Mouse (Mus musculus) layer of hippocampus, adult 2 months (tissue): ENCODE results near the gene Wscd2. TPM values are rescaled to one million over a fixed set of nuclear protein-coding genes. Genes with fewer than 3 reads are reported as not detected.

Experiments
- DNase-seq, 2 experiments: peaks; one replicate each; pipeline ENCODE4 v3.0.0; 2022; ENCODE audit warnings: low spot score in 2 of 2
- H3K27ac ChIP-seq: fragments of 200-600 bp; 2 replicates; pipeline ENCODE4 v1.8.1; 2022
- H3K4me3 ChIP-seq: fragments of 200-600 bp; 2 replicates; pipeline ENCODE4 v1.8.1; 2022; ENCODE audit warnings: mild to moderate bottlenecking
- CTCF ChIP-seq: fragments of 200-600 bp; conservative IDR thresholded peaks from 2 replicates; pipeline ENCODE4 v1.8.1; 2022; ENCODE audit warnings: antibody characterized with exemption, mild to moderate bottlenecking, moderate library complexity
- total RNA-seq, 2 experiments: library from RNA; stranded (reverse); gene quantifications; 2 replicates each; pipeline ENCODE4 v1.2.3; 2021

Wscd2 gene
- total RNA-seq, 2 experiments from 2014 or later, result 85.0 to 89.1 TPM

GRCm38 (mm10) chr5:113603471-113603870 is 113.3 kb downstream of the Wscd2 start:
- Histone ChIP-seq H3K27ac (no peak overlapping the region), H3K4me3 (no peak overlapping the region)
- DNase-seq, result no peak
- TF ChIP-seq CTCF, result no peak

- DNase-seq, result no peak
- no peak for TF ChIP-seq CTCF
- no peak overlapping the region for H3K4me3 ChIP-seq
- H3K27ac ChIP-seq, result no peak overlapping the region
Observed at GRCm38 (mm10) chr5:113604758-113605157, 114.6 kb downstream of the Wscd2 start.

GRCm38 (mm10) chr5:113606121-113606520 is 116.0 kb downstream of the Wscd2 start:
- no peak overlapping the region for H3K27ac ChIP-seq
- no peak overlapping the region for H3K4me3 ChIP-seq
- TF ChIP-seq CTCF, result no peak
- DNase-seq, result no peak

DNA sequence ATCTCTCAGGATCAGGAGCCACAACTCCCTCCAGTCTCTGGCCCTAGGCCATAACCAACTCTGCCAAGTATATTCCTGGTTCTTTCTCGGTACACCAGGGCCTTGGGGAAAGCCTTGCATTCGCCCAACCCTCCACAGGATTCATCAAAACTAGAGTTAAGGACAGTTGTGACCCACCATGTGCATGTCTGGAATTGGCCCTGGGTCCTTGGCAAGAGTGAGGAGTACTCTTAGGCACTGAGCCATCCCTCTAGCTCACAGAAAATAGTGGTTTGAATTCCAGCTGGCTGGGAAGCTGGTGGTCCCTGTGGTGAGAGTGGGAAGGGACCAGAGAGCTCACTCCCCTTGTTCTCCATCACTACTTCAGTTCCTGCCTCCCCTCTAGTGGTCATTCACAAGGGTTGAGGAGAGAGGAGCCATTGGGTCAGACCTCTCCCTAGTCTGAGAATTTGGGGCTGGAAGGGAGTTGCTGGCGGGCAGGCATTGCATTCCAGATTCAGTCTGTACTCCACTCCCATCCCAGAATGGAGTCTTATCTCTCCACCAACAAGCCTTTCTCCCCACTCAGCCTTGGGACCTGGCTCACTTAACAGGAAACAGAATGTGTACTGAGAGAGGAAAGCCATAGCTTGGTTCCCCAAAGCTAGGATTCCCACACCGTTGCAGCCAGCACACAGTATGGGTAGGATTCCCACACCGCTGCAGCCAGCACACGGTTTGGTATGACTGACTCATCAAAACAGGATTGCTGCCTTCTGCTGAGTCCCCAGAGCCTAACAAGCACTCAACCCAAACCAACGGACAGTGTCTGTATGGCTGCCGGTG is 117.0 kb downstream of the Wscd2 start:
- DNase-seq, result no peak
- Histone ChIP-seq H3K27ac (peak overlapping the region; percentile 46; the same call in 1 of the 2 replicates), H3K4me3 (no peak overlapping the region)
- TF ChIP-seq CTCF, result 0 out of 2 replicates have a peak, but pooled peaks have one; percentile 6

DNA sequence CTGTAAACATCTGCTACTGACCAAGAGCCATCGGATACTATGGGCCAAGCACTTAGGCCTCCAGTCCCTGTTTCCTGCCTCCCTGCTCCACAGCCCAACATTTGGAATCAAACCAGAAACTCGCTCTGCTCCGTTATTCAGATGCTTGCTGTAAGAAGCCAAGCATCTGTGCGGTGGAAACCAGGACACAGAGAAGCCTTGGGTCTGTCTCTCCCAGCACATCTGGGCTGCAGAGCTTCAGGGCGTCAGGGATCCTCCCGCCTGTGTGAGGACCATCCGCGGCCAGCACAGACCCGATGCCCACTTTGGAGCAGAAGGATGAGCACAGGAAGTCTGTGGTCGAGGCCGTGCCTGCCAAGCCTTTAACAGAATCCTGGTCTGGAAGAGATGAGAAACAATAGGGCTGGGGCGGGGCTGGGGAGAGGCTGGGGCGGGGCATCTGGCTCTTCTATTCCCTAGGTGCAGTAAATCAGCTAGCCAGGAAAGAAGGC is 117.9 kb downstream of the Wscd2 start:
- H3K27ac ChIP-seq, result peak overlapping the region; percentile 46; the same call in 1 of the 2 replicates
- H3K4me3 ChIP-seq, result no peak overlapping the region
- TF ChIP-seq CTCF, result no peak
- DNase-seq, result no peak

- no peak for DNase-seq
- Histone ChIP-seq H3K4me3 (no peak overlapping the region), H3K27ac (no peak overlapping the region)
- TF ChIP-seq CTCF, result no peak
Observed at GRCm38 (mm10) chr5:113608511-113608910, 118.4 kb downstream of the Wscd2 start.

- Histone ChIP-seq H3K27ac (no peak overlapping the region), H3K4me3 (no peak overlapping the region)
- TF ChIP-seq CTCF, result no peak
- no peak for DNase-seq
Observed at GRCm38 (mm10) chr5:113609891-113610290, 119.8 kb downstream of the Wscd2 start.

- Histone ChIP-seq H3K4me3 (no peak overlapping the region), H3K27ac (no peak overlapping the region)
- TF ChIP-seq CTCF, result no peak
- DNase-seq, result no peak
Observed at GRCm38 (mm10) chr5:113610490-113610889, 120.4 kb downstream of the Wscd2 start.

DNA sequence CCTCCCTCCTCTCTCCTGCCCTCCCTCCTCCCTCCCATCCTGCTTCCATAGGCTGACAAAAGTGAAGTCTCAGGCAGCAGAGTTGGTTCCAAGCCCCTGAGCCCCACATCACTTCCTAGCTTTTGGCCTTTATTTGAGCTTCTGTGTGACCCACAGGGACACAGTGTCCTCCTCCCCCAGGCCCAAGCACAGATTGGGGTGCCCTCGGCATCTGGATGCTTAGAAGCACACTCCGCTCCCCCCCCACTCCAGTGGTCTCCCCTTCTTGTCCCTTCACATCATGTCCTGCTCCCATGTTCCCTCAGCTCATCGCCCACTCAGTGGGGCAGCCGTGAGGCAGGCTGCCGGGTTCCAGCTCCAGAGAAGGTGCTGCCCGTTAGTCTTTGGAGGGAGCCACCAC is 121.0 kb downstream of the Wscd2 start:
- no peak for TF ChIP-seq CTCF
- no peak for DNase-seq
- H3K27ac ChIP-seq, result no peak overlapping the region
- no peak overlapping the region for H3K4me3 ChIP-seq

DNA sequence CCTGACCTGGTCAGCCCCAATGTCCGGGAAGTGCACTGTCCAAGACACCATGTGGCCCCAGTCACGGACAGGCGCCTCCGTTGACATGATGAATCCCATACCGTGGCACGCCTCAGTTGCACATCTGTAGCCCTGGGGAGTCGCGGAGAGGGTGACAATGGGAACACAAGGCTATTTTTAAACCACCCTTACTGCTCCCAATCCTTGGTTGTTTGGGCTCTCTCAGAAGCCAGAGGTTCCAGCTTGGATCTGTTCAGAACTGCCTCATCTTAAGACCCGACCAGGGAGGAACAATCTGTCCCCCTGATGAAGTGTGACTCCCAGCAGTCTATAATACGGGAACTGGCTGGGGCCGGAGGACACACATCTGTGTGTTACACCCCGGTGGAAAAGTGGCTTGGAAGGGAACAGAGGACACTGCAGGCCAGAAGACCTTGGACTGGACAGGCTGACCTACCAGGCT is 121.7 kb downstream of the Wscd2 start:
- Histone ChIP-seq H3K27ac (no peak overlapping the region), H3K4me3 (no peak overlapping the region)
- no peak for TF ChIP-seq CTCF
- no peak for DNase-seq

DNA sequence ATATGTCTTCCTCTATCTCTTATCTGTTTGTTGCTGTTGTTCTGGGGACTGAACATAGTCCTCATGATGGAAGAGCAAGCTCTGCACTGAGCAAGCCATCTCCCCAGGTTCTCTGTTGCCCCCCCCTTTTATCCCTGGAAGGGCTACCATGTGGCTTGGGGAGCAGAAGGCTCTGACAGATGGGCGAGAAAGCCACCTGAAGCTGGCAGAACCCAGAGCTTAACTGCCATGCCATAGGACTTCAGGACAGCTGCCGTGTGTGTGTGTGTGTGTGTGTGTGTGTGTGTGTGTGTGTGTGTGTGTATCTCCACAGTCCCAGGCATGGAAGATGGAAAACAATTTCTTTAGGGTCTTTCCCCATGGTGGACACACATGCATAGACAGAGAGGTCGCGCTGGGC is 128.6 kb downstream of the Wscd2 start:
- no peak overlapping the region for H3K4me3 ChIP-seq
- no peak for DNase-seq
- no peak overlapping the region for H3K27ac ChIP-seq
- TF ChIP-seq CTCF, result no peak

GRCm38 (mm10) chr5:113619151-113619550 is 129.0 kb downstream of the Wscd2 start:
- DNase-seq, result no peak
- Histone ChIP-seq H3K27ac (no peak overlapping the region), H3K4me3 (no peak overlapping the region)
- no peak for TF ChIP-seq CTCF

GRCm38 (mm10) chr5:113620130-113620716 is 130.1 kb downstream of the Wscd2 start:
- no peak for TF ChIP-seq CTCF
- Histone ChIP-seq H3K4me3 (no peak overlapping the region), H3K27ac (no peak overlapping the region)
- DNase-seq, result no peak
